Mouse (Mus musculus) spleen, postnatal 14 days (tissue): ENCODE results near the gene Gm12886.

Experiments
- DNase-seq, 2 experiments: peaks; one replicate each; pipeline ENCODE4 v3.0.0; 2021 to 2022; ENCODE audit warnings: low spot score in 2 of 2

Gm12886 gene

GRCm38 (mm10) chr4:121422999-121423398 is at the start of gene Gm12886:
TSS of gene Gm12886 (minus strand) at chr4:121423099.
- DNase-seq = no peak
